Mouse (Mus musculus) embryonic fibroblast, embryonic 13.5 days (primary cell): ENCODE measurements around the gene Sec13.
"Not testable (repeated sequence)": the region's sequence is repeated elsewhere in the genome, so short reads cannot be mapped to it uniquely, and the experiment has no call there.

Experiments
- CTCF ChIP-seq: IDR thresholded peaks from 2 replicates; pipeline ENCODE4 v1.5.1; 2011; ENCODE audit warnings: mild to moderate bottlenecking, control low read depth, low read length, moderate library complexity, borderline replicate concordance; ENCODE audit not compliant: insufficient read depth
- POLR2A ChIP-seq: IDR thresholded peaks from 2 replicates; pipeline ENCODE4 v1.6.1; 2011; ENCODE audit warnings: low read depth, mild to moderate bottlenecking, control low read depth, low read length, moderate library complexity

GRCm38 (mm10) chr6:113713389-113713788 lies 27.2 kb downstream of the Sec13 start:
- not testable (repeated sequence) for TF ChIP-seq POLR2A, CTCF
